Mouse (Mus musculus) lung, adult 10 weeks (tissue): ENCODE data around the gene Cgn. TPM values are rescaled to one million over a fixed set of nuclear protein-coding genes. Genes with fewer than 3 reads are reported as not detected.

Experiments used
- polyA plus RNA-seq: library from polyadenylated mRNA; stranded (reverse); fragments of 350-450 nt; fragmentation: Illumina TruSeq; extraction: RNeasy Lipid Tissue Mini Kit (QIAGEN cat#74804); gene quantifications from one replicate; pipeline ENCODE4 v1.2.3, GENCODE M21; 2014; ENCODE audit warnings: low read depth, low replicate concordance; ENCODE audit not compliant: insufficient read depth

Gene Cgn
- 15.6 TPM for polyA plus RNA-seq

GRCm38 (mm10) chr3:94786367-94786835 lies at the start of gene Cgn:
Gene Cgn (minus strand): TSS chr3:94786492.

Other genes starting within 250 kb of the Cgn start
- gene Snx27, start 203.8 kb downstream of the Cgn start, polyA plus RNA-seq = 10.9 TPM
- not detected for gene Gm10972, start 143.4 kb downstream of the Cgn start, polyA plus RNA-seq
- gene Tuft1, start 127.6 kb downstream of the Cgn start, polyA plus RNA-seq = 18.9 TPM
- 5.0 TPM for gene Selenbp2, start 92.9 kb downstream of the Cgn start, polyA plus RNA-seq
- 6.0 TPM for gene Pogz, start 51.1 kb upstream of the Cgn start, polyA plus RNA-seq
- gene Psmb4, start 100.5 kb upstream of the Cgn start, polyA plus RNA-seq = 261 TPM
- 818 TPM for gene Selenbp1, start 146.6 kb upstream of the Cgn start, polyA plus RNA-seq
- gene Rfx5, start 167.6 kb upstream of the Cgn start, polyA plus RNA-seq = 5.0 TPM
- 29.8 TPM for gene Pi4kb, start 188.2 kb upstream of the Cgn start, polyA plus RNA-seq
- 5.7 TPM for gene Zfp687, start 229.0 kb upstream of the Cgn start, polyA plus RNA-seq